Mouse (Mus musculus) splenic B cell, adult 2 months (primary cell): ENCODE measurements at regions not wholly inside any gene's neighbourhood (a gene's known extent, or its start where the extent isn't known, plus 50 kb on each side); places are given as distances from the start of the nearest gene placed in this dataset.

ENCODE experiments used
- DNase-seq: peaks from one replicate; pipeline ENCODE4 v3.0.0-alpha.2; 2011; ENCODE audit warnings: low read depth, low spot score
- H3K27me3 ChIP-seq: 2 replicates; pipeline ENCODE4 v1.6.1; 2012; ENCODE audit warnings: mild to moderate bottlenecking, low read length, moderate library complexity, mixed read lengths; ENCODE audit not compliant: control insufficient read depth, poor library complexity, insufficient read depth, severe bottlenecking
- H3K36me3 ChIP-seq: 2 replicates; pipeline ENCODE4 v1.6.1; 2012; ENCODE audit warnings: mild to moderate bottlenecking, low read length, moderate library complexity, mixed read lengths; ENCODE audit not compliant: control insufficient read depth, poor library complexity, insufficient read depth, severe bottlenecking

DNA sequence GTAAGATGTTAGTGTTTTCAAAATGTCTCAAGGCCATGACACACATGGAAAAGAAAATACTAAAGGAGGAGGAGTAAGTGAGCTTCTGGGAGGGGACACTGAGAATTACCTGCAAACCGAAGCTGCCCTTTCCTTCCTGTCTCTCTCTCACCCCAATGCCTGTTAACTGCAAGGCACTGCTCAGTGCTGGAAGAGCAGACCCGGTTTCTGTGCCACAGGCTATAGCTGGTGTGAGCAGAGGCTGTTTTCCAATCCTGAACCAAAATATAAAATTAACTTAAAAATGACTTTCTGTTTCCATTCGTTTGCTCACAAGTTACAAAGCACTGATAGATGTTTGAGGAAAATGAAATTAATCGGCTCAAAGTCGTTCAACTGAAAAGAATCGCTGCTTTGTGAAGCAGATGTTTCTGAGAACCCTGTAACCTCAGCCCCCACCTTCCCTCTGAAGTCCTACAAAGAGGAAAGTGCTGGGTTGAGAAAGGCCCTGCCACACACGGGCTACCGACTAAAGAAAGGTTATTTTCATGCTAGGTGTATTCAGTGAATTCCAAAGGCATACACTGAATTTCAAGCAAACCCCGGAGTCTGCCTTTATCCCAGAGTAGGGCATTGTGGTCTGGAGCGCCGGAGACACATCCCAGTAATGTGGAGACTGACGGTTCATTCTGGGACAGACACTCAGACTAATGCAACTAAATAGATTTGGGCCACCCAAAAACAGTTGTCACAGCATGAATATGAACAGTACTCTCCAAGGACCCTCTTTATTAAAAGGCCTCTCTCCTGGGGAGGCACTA, 111.1 kb upstream of the Hapln1 start:
- no peaks in the 10 kb centered on the region for H3K36me3 ChIP-seq
- H3K27me3 ChIP-seq: no peaks in the 10 kb centered on the region
- no peak for DNase-seq

GRCm38 (mm10) chr13:89444847-89445246, 94.7 kb upstream of the Hapln1 start:
- Histone ChIP-seq H3K36me3 (no peaks in the 10 kb centered on the region), H3K27me3 (no peaks in the 10 kb centered on the region)
- DNase-seq: no peak

- no peaks in the 10 kb centered on the region for H3K36me3 ChIP-seq
- no peaks in the 10 kb centered on the region for H3K27me3 ChIP-seq
- no peak for DNase-seq
Observed at GRCm38 (mm10) chr13:89453819-89454218, 85.8 kb upstream of the Hapln1 start.

DNA sequence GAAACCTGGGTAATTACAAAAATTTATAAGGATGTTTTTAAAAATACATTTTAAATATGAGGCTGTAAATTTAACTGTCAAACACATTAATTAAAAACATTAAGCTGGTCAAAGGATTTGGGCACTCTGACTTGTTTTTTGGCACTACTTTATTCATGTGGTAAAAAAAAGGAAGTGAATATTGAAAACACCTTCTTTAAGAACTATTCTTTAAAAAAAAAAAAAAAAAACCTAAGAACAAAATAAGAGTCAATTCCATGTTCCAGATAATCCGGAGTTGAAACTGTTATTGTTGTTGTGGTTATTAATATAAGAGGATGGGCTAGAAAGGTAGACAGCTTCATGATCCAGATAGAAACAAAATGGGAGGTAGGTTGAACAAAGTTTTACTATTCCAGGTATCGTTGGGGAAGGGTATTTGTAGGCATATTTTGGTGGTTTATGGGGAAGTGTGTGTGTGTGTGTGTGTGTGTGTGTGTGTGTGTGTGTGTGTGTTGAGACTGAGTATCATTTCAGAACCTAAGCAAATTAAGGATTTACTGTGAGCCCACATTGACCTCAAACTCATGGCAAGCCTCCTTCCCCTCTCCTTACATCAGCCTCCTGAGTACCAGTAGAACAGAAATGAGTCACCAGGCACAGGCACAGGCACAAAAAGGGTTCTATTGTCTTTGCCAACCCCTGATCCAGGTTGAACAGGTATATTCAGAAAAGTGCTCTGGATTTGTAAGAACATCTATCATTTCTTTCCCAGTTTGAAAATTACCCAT, 85.2 kb upstream of the Hapln1 start:
- no peak for DNase-seq
- no peaks in the 10 kb centered on the region for H3K36me3 ChIP-seq
- H3K27me3 ChIP-seq: no peaks in the 10 kb centered on the region

GRCm38 (mm10) chr13:89463746-89464145, 75.8 kb upstream of the Hapln1 start:
- DNase-seq: no peak
- Histone ChIP-seq H3K36me3 (no peaks in the 10 kb centered on the region), H3K27me3 (no peaks in the 10 kb centered on the region)
